Mouse (Mus musculus) stomach, postnatal 0 days (tissue): ENCODE data around the gene Pkn2.

Experiments used
- CTCF ChIP-seq: IDR thresholded peaks from 2 replicates; pipeline ENCODE4 v1.5.1; 2016; ENCODE audit warnings: antibody characterized with exemption, low read depth, mild to moderate bottlenecking, moderate library complexity
- EP300 ChIP-seq: optimal IDR thresholded peaks from 2 replicates; pipeline ENCODE3; 2016; ENCODE audit warnings: antibody characterized with exemption

- no peak for TF ChIP-seq CTCF
- TF ChIP-seq EP300: no peak
Measured at GRCm38 (mm10) chr3:142777227-142777626, 104.6 kb downstream of the Pkn2 start.
